Mouse (Mus musculus): ENCODE measurements at regions not wholly inside any gene's neighbourhood (a gene's known extent, or its start where the extent isn't known, plus 50 kb on each side); places are given as distances from the start of the nearest gene placed in this dataset.
"Not testable (repeated sequence)": the region's sequence is repeated elsewhere in the genome, so short reads cannot be mapped to it uniquely, and the experiment has no call there.

GRCm38 (mm10) chr6:7356634-7357033 is 198.0 kb upstream of the Tac1 start:
- H3K4me1 ChIP-seq: no peaks in the 10 kb centered on the region
- no peak for ATAC-seq (ENCODE audit: extremely low read depth, insufficient number of reproducible peaks, low FRiP score, low TSS enrichment)
- H3K4me3 ChIP-seq: no peak overlapping the region
- H3K4me2 ChIP-seq: no peak overlapping the region
- no peaks in the 10 kb centered on the region for H3K9me3 ChIP-seq
- H3K27ac ChIP-seq (replicated peaks): no peak overlapping the region
- no peaks in the 10 kb centered on the region for H3K36me3 ChIP-seq
- WGBS: 56% methylated on average over 2 of the region's 2 CpGs
- no peak overlapping the region for H3K9ac ChIP-seq
- no peaks in the 10 kb centered on the region for H3K27me3 ChIP-seq (replicated peaks)

- Histone ChIP-seq H3K27ac (replicated peaks) (no peak overlapping the region), H3K4me2 (no peak overlapping the region), H3K36me3 (no peaks in the 10 kb centered on the region), H3K27me3 (replicated peaks) (no peaks in the 10 kb centered on the region), H3K9ac (no peak overlapping the region), H3K4me1 (no peaks in the 10 kb centered on the region), H3K4me3 (no peak overlapping the region), H3K9me3 (no peaks in the 10 kb centered on the region)
- WGBS: 56% methylated on average over 1 of the region's 1 CpGs
- no peak for ATAC-seq (ENCODE audit: extremely low read depth, insufficient number of reproducible peaks, low FRiP score, low TSS enrichment)
Observed at GRCm38 (mm10) chr6:7367166-7367565, 187.5 kb upstream of the Tac1 start.

GRCm38 (mm10) chr6:7374629-7375028 is 180.1 kb upstream of the Tac1 start:
- H3K27me3 ChIP-seq (replicated peaks): no peaks in the 10 kb centered on the region
- ATAC-seq (ENCODE audit: extremely low read depth, insufficient number of reproducible peaks, low FRiP score, low TSS enrichment): no peak
- no peaks in the 10 kb centered on the region for H3K9me3 ChIP-seq
- H3K4me1 ChIP-seq: peaks cover 11% of the 10 kb centered on the region
- WGBS: 18% methylated on average over 4 of the region's 4 CpGs
- H3K36me3 ChIP-seq: no peaks in the 10 kb centered on the region
- peak overlapping the region; percentile 3; the same call in 1 of the 2 replicates for H3K4me2 ChIP-seq
- H3K4me3 ChIP-seq: no peak overlapping the region
- no peak overlapping the region for H3K27ac ChIP-seq (replicated peaks)
- no peak overlapping the region for H3K9ac ChIP-seq

- Histone ChIP-seq H3K9me3 (no peaks in the 10 kb centered on the region), H3K27me3 (replicated peaks) (no peaks in the 10 kb centered on the region), H3K4me2 (no peak overlapping the region), H3K27ac (replicated peaks) (no peak overlapping the region), H3K9ac (no peak overlapping the region), H3K36me3 (no peaks in the 10 kb centered on the region), H3K4me1 (peaks cover 11% of the 10 kb centered on the region), H3K4me3 (no peak overlapping the region)
- ATAC-seq (ENCODE audit: extremely low read depth, insufficient number of reproducible peaks, low FRiP score, low TSS enrichment): no peak
- WGBS: 86% methylated on average over 2 of the region's 2 CpGs
Observed at GRCm38 (mm10) chr6:7375851-7376250, 178.8 kb upstream of the Tac1 start.

GRCm38 (mm10) chr6:7378651-7379050 is 176.0 kb upstream of the Tac1 start:
- Histone ChIP-seq H3K27me3 (replicated peaks) (no peaks in the 10 kb centered on the region), H3K4me2 (no peak overlapping the region), H3K4me1 (peaks cover 11% of the 10 kb centered on the region), H3K4me3 (no peak overlapping the region), H3K9me3 (no peaks in the 10 kb centered on the region), H3K9ac (no peak overlapping the region), H3K27ac (replicated peaks) (no peak overlapping the region), H3K36me3 (no peaks in the 10 kb centered on the region)
- no peak for ATAC-seq (ENCODE audit: extremely low read depth, insufficient number of reproducible peaks, low FRiP score, low TSS enrichment)
- WGBS: 43% methylated on average over 5 of the region's 5 CpGs

- no peak for ATAC-seq (ENCODE audit: extremely low read depth, insufficient number of reproducible peaks, low FRiP score, low TSS enrichment)
- Histone ChIP-seq H3K9me3 (no peaks in the 10 kb centered on the region), H3K4me2 (no peak overlapping the region), H3K27ac (replicated peaks) (no peak overlapping the region), H3K4me3 (no peak overlapping the region), H3K4me1 (no peaks in the 10 kb centered on the region), H3K9ac (no peak overlapping the region), H3K27me3 (replicated peaks) (no peaks in the 10 kb centered on the region), H3K36me3 (no peaks in the 10 kb centered on the region)
- 31% methylated on average over 2 of the region's 2 CpGs for WGBS
Observed at GRCm38 (mm10) chr6:7424731-7425130, 129.9 kb upstream of the Tac1 start.

GRCm38 (mm10) chr6:7441725-7442124 is 113.0 kb upstream of the Tac1 start:
- H3K4me3 ChIP-seq: no peak overlapping the region
- ATAC-seq (ENCODE audit: extremely low read depth, insufficient number of reproducible peaks, low FRiP score, low TSS enrichment): no peak
- no peaks in the 10 kb centered on the region for H3K27me3 ChIP-seq (replicated peaks)
- no peaks in the 10 kb centered on the region for H3K4me1 ChIP-seq
- H3K4me2 ChIP-seq: no peak overlapping the region
- H3K36me3 ChIP-seq: no peaks in the 10 kb centered on the region
- 48% methylated on average over 3 of the region's 3 CpGs for WGBS
- no peak overlapping the region for H3K9ac ChIP-seq
- H3K9me3 ChIP-seq: no peaks in the 10 kb centered on the region
- H3K27ac ChIP-seq (replicated peaks): no peak overlapping the region

- H3K27me3 ChIP-seq (replicated peaks); ATAC-seq (ENCODE audit: extremely low read depth, insufficient number of reproducible peaks, low FRiP score, low TSS enrichment); H3K27ac ChIP-seq (replicated peaks); H3K4me3 ChIP-seq; H3K4me1 ChIP-seq; H3K36me3 ChIP-seq; H3K9ac ChIP-seq; H3K4me2 ChIP-seq; H3K9me3 ChIP-seq: not testable (repeated sequence)
- WGBS: 59% methylated on average over 3 of the region's 3 CpGs
Observed at GRCm38 (mm10) chr6:7442286-7442685, 112.4 kb upstream of the Tac1 start.

GRCm38 (mm10) chr6:7455881-7456280 is 98.8 kb upstream of the Tac1 start:
- no peak for ATAC-seq (ENCODE audit: extremely low read depth, insufficient number of reproducible peaks, low FRiP score, low TSS enrichment)
- no peaks in the 10 kb centered on the region for H3K27me3 ChIP-seq (replicated peaks)
- no peak overlapping the region for H3K27ac ChIP-seq (replicated peaks)
- H3K36me3 ChIP-seq: no peaks in the 10 kb centered on the region
- 78% methylated on average over 3 of the region's 3 CpGs for WGBS
- H3K4me3 ChIP-seq: no peak overlapping the region
- H3K9ac ChIP-seq: no peak overlapping the region
- no peaks in the 10 kb centered on the region for H3K9me3 ChIP-seq
- no peak overlapping the region for H3K4me2 ChIP-seq
- no peaks in the 10 kb centered on the region for H3K4me1 ChIP-seq

GRCm38 (mm10) chr6:7463896-7464295 is 90.8 kb upstream of the Tac1 start:
- Histone ChIP-seq H3K27me3 (replicated peaks) (no peaks in the 10 kb centered on the region), H3K4me2 (no peak overlapping the region), H3K27ac (replicated peaks) (no peak overlapping the region), H3K9me3 (peaks cover 2% of the 10 kb centered on the region; the same call in 1 of the 2 replicates), H3K36me3 (no peaks in the 10 kb centered on the region), H3K9ac (no peak overlapping the region), H3K4me3 (no peak overlapping the region), H3K4me1 (no peaks in the 10 kb centered on the region)
- 73% methylated on average over 2 of the region's 2 CpGs for WGBS
- ATAC-seq (ENCODE audit: extremely low read depth, insufficient number of reproducible peaks, low FRiP score, low TSS enrichment): no peak

GRCm38 (mm10) chr6:7464346-7464745 is 90.3 kb upstream of the Tac1 start:
- no peak overlapping the region for H3K27ac ChIP-seq (replicated peaks)
- H3K36me3 ChIP-seq: no peaks in the 10 kb centered on the region
- peaks cover 2% of the 10 kb centered on the region; the same call in 1 of the 2 replicates for H3K9me3 ChIP-seq
- H3K27me3 ChIP-seq (replicated peaks): no peaks in the 10 kb centered on the region
- no peak overlapping the region for H3K4me2 ChIP-seq
- no peak overlapping the region for H3K9ac ChIP-seq
- no peaks in the 10 kb centered on the region for H3K4me1 ChIP-seq
- no peak for ATAC-seq (ENCODE audit: extremely low read depth, insufficient number of reproducible peaks, low FRiP score, low TSS enrichment)
- no peak overlapping the region for H3K4me3 ChIP-seq
- 67% methylated on average over 2 of the region's 2 CpGs for WGBS

- Histone ChIP-seq H3K9ac (no peak overlapping the region), H3K4me1 (no peaks in the 10 kb centered on the region), H3K27ac (replicated peaks) (no peak overlapping the region), H3K9me3 (no peaks in the 10 kb centered on the region), H3K27me3 (replicated peaks) (no peaks in the 10 kb centered on the region), H3K36me3 (no peaks in the 10 kb centered on the region), H3K4me3 (no peak overlapping the region), H3K4me2 (no peak overlapping the region)
- 43% methylated on average over 7 of the region's 7 CpGs for WGBS
- no peak for ATAC-seq (ENCODE audit: extremely low read depth, insufficient number of reproducible peaks, low FRiP score, low TSS enrichment)
Observed at GRCm38 (mm10) chr6:7472366-7473026, 82.2 kb upstream of the Tac1 start.
